ENCODE assay signal across 8 mouse cellular contexts in the genomic region with DNA sequence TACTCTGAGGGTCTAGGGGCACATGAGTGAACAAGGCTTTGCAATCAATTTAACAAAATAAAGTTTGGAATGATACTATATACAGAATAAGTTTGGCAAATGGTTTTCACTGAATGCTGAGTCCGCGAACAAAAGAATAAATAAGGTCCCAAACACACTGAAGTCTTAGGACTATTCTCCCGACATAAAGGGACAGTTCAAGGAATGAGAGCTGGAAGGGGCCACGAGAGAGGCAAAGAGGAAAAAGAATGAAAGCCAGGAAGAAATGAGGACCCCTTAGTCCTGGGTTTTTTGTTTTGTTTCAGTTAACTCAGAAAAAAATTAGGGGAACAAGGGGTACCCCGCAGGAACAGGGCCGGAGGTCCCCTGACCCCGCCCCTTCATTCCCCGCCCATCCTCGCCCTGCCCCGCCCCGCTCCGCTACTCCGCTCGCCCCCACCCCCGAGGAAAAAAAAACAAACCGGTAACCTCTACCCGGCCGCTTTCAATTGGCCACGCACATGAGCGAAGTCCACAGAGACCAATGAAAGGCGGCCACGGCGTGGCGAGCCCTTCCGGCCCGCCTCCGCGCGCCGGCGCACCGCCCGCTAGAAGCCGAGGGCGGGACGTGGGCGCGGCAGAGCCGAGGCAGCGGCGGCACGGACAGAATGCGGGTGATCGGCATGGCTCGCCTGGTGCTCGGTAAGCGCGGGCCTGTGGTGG. TPM values are rescaled to one million over a fixed set of nuclear protein-coding genes. Genes with fewer than 3 reads are reported as not detected.
A peak's percentile ranks its signal among the peaks of the same experiment; 100 is the strongest.
DNase-seq lines count a peak whose midpoint lies in the region; ATAC-seq lines count a peak whose summit lies in the region.

TSS of gene Pdia6 (plus strand) at position 575 of the 702 bp plus-strand sequence.

- DNase-seq in CD4-positive, CD25-positive, alpha-beta regulatory T cell, adult 2 months (ENCODE audit: low read depth, low spot score) = peak; percentile 97
- DNase-seq in fat pad, adult 2 months (ENCODE audit: extremely low read depth, low read depth, low spot score) = peak; percentile 50
- peak; percentile 97 for DNase-seq in kidney, postnatal 10 days
- peak; percentile 81 to 88 for DNase-seq in natural killer cell, adult 2 months (ENCODE audit: low spot score in 2 of 2)

- peaks cover 21% of the 10 kb centered on the region for H3K4me1 ChIP-seq in brown adipose tissue, adult 24 weeks (ENCODE audit: control insufficient read depth, insufficient read depth, insufficient read length, low read length)
- H3K4me1 ChIP-seq in heart, embryonic 13.5 days = peaks cover 26% of the 10 kb centered on the region
- H3K4me1 ChIP-seq in liver, embryonic 12.5 days = peaks cover 31% of the 10 kb centered on the region
- peaks cover 15% of the 10 kb centered on the region; the same call in 1 of the 2 replicates for H3K4me1 ChIP-seq in stomach, embryonic 15.5 days

- 1% methylated on average over 48 of the region's 48 CpGs for WGBS in heart, embryonic 13.5 days
- WGBS in liver, embryonic 12.5 days (ENCODE audit: insufficient replicate concordance) = 2% methylated on average over 48 of the region's 48 CpGs
- WGBS in stomach, embryonic 15.5 days = under 1% methylated on average over 48 of the region's 48 CpGs

- H3K36me3 ChIP-seq in heart, embryonic 13.5 days = peaks cover 29% of the 10 kb centered on the region
- peaks cover 22% of the 10 kb centered on the region for H3K36me3 ChIP-seq in liver, embryonic 12.5 days
- peaks cover 10% of the 10 kb centered on the region; the same call in 1 of the 2 replicates for H3K36me3 ChIP-seq in stomach, embryonic 15.5 days

- no peaks in the 10 kb centered on the region for H3K27me3 ChIP-seq in heart, embryonic 13.5 days (replicated peaks)
- H3K27me3 ChIP-seq in liver, embryonic 12.5 days (replicated peaks) = 0 out of 2 replicates have a peak, but pooled peaks cover 5% of the 10 kb centered on the region
- H3K27me3 ChIP-seq in stomach, embryonic 15.5 days (replicated peaks) = no peaks in the 10 kb centered on the region

- peak within 1 kb of the TSS; percentile 96 for H3K9ac ChIP-seq in heart, embryonic 13.5 days
- H3K9ac ChIP-seq in liver, embryonic 12.5 days = peak within 1 kb of the TSS; percentile 86
- peak within 1 kb of the TSS; percentile 96 for H3K9ac ChIP-seq in stomach, embryonic 15.5 days

- H3K27ac ChIP-seq in brown adipose tissue, adult 24 weeks (replicated peaks; ENCODE audit: low read depth, low read length) = peak within 1 kb of the TSS; percentile 82
- H3K27ac ChIP-seq in heart, embryonic 13.5 days (replicated peaks) = peak within 1 kb of the TSS; percentile 76
- H3K27ac ChIP-seq in liver, embryonic 12.5 days = peak within 1 kb of the TSS; percentile 75
- peak within 1 kb of the TSS; percentile 76 for H3K27ac ChIP-seq in stomach, embryonic 15.5 days

- no peaks in the 10 kb centered on the region for H3K9me3 ChIP-seq in heart, embryonic 13.5 days
- H3K9me3 ChIP-seq in liver, embryonic 12.5 days (replicated peaks) = no peaks in the 10 kb centered on the region
- no peaks in the 10 kb centered on the region for H3K9me3 ChIP-seq in stomach, embryonic 15.5 days

- peak within 1 kb of the TSS; percentile 88 for H3K4me3 ChIP-seq in brown adipose tissue, adult 24 weeks (ENCODE audit: insufficient read depth, low read depth, low read length)
- H3K4me3 ChIP-seq in heart, embryonic 13.5 days = peak within 1 kb of the TSS; percentile 86
- H3K4me3 ChIP-seq in liver, embryonic 12.5 days = peak within 1 kb of the TSS; percentile 82
- peak within 1 kb of the TSS; percentile 98 for H3K4me3 ChIP-seq in stomach, embryonic 15.5 days (replicated peaks)

- H3K4me2 ChIP-seq in heart, embryonic 13.5 days = peak within 1 kb of the TSS; percentile 80
- H3K4me2 ChIP-seq in liver, embryonic 12.5 days = peak within 1 kb of the TSS; percentile 69
- peak within 1 kb of the TSS; percentile 62 for H3K4me2 ChIP-seq in stomach, embryonic 15.5 days

- peak; percentile 96 for ATAC-seq in heart, embryonic 13.5 days (ENCODE audit: extremely low read depth, insufficient number of reproducible peaks, low FRiP score, low TSS enrichment)
- peak; percentile 99 for ATAC-seq in liver, embryonic 12.5 days
- ATAC-seq in stomach, embryonic 15.5 days (ENCODE audit: insufficient read depth, low FRiP score, low read depth) = peak; percentile 100

RNA-seq across cellular contexts. Expression of gene Pdia6, which starts in this region (rescaled TPM):
- 65.9 and 83.5 TPM in 2 replicates for polyA plus RNA-seq in brown adipose tissue, adult 24 weeks (2012; ENCODE audit: insufficient read depth, insufficient read length, missing spikeins)
- polyA plus RNA-seq in heart, embryonic 13.5 days (2015; fragmentation: Nextera tagmentation; extraction: Ambion mirVana) = 361 and 412 TPM in 2 replicates
- polyA plus RNA-seq in liver, embryonic 12.5 days (2016; fragmentation: Nextera tagmentation; extraction: Ambion mirVana) = 309 and 312 TPM in 2 replicates
- 649 and 673 TPM in 2 replicates for polyA plus RNA-seq in stomach, embryonic 15.5 days (2015; fragmentation: Nextera tagmentation; extraction: Ambion mirVana)

Comparison
In these comparisons a context has a peak if more than half of its experiments do, and no peak if none do; other contexts are left out.
1. Peak in every context shown above with its lines: DNase-seq, ATAC-seq, H3K4me3 ChIP-seq and H3K27ac ChIP-seq.